Mouse (Mus musculus) G1E-ER4 (cell line): ENCODE results near the gene Tfec. TPM values are rescaled to one million over a fixed set of nuclear protein-coding genes. Genes with fewer than 3 reads are reported as not detected.

Experiments used
- GATA1 ChIP-seq: IDR thresholded peaks from one replicate; pipeline ENCODE4 v1.8.0; 2012; ENCODE audit warnings: low read length, inconsistent platforms
- polyA plus RNA-seq: library from polyadenylated mRNA; stranded (reverse); fragments of >175 nt; gene quantifications from 2 replicates; pipeline ENCODE4 v1.2.3, GENCODE M21; 2012

Tfec gene
- polyA plus RNA-seq, 1 experiment = 0.01 TPM

- no peak for TF ChIP-seq GATA1
Measured at GRCm38 (mm10) chr6:16828304-16828703, 69.9 kb downstream of the Tfec start.

DNA sequence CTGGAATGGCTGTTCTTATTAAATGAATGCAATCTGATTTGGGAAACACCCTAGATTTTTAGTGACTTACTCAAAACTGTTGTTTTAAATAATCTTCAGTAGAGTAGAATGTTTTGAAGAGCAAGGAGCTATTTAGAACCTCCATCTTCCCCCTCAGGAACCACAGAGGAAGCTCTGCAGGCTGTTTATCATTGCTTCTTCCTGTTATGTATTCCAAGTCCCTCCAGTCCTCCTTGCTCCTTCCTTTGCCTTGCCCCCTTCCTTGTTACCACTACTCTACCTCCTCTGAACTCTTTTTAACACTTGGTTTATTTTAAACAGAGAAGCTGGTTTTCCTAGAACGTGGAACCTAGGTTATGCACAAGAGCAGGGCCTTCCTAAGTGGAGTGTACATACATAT lies 76.3 kb downstream of the Tfec start:
- TF ChIP-seq GATA1 = no peak

DNA sequence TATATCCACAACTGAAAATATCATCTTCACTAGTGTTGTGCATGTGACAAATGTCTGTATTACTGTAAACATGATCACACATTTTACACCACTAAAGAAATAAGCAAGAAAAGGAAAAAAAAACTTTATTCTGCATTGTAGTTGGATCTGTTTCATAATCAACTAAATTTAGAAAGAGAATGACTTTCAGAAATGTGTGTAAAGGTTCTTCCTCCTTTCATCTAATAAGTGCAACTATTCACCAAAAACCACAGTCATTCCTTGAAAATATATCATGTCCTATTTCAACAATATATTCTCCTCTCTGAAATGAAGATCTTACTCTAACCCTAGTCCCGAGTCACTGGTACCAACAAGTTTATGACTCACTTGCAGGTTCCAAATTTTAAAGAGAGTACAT lies 91.9 kb downstream of the Tfec start:
- no peak for TF ChIP-seq GATA1

DNA sequence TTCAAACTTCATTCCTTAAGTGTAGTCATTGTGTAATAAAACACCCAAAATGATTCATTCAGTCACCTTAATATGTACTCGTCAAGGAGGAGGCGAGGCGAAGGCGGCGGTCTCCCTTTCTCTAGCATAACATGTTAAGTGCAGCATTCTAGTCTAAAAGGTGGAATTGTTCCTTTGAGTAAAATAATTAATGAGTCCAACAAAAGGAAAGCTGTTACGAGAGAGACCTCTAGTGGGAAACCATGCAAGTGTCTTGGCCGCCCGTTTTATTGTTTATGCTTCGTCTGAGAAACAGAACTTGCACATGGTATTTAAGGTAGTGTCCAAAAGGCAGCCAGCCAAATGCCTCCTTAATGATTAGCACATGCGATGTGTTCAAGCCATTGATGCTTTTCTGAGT lies 100.6 kb downstream of the Tfec start:
- no peak for TF ChIP-seq GATA1

- TF ChIP-seq GATA1 = no peak
Measured at GRCm38 (mm10) chr6:16796914-16797313, 101.3 kb downstream of the Tfec start.

- no peak for TF ChIP-seq GATA1
Measured at GRCm38 (mm10) chr6:16794036-16794435, 104.2 kb downstream of the Tfec start.

- no peak for TF ChIP-seq GATA1
Measured at GRCm38 (mm10) chr6:16785166-16785565, 113.1 kb downstream of the Tfec start.

Other genes starting within 250 kb of the Tfec start
- gene Tes, start 166.7 kb upstream of the Tfec start, polyA plus RNA-seq = not detected in 2 replicates